Mouse (Mus musculus) forebrain, embryonic 10.5 days (tissue): ENCODE data around the gene Cul1. TPM values are rescaled to one million over a fixed set of nuclear protein-coding genes. Genes with fewer than 3 reads are reported as not detected.

Experiments used
- polyA plus RNA-seq: library from polyadenylated mRNA; unstranded; fragments of >200 nt; fragmentation: Nextera tagmentation; extraction: Ambion mirVana; gene quantifications from 2 replicates; pipeline ENCODE4 v1.2.1, GENCODE M21; 2016

Cul1 gene
- polyA plus RNA-seq, 1 experiment from 2014 or later = 215 TPM

Other genes with a start within 250 kb of the Cul1 start
- 210 and 213 TPM in 2 replicates for gene Ezh2, start 141.9 kb downstream of the Cul1 start, polyA plus RNA-seq